Mouse (Mus musculus) skeletal muscle tissue, adult 2 months (tissue): ENCODE data around the gene Ptk6.

Source experiments
- DNase-seq: peaks from one replicate; pipeline ENCODE4 v3.0.0-alpha.2; 2012; ENCODE audit warnings: low read depth, low spot score

Ptk6 gene

DNA sequence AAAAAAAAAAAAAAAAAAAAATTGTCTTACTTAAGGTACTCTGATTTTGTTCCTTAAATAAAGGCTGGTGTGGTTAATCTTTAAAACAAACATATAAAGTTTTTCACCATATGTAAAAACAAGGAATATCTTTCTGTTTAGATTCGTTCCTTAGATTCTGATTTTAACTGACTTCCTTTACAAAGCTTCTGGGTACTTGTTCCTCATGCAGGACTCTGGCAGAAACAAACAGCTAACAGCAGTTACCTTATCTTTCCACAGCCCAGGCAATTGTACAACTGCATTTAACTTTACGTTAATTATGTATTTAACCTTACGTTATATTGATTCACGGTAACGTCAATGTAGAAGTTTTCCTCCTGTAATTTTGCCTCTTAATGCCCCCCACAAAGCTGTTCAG lies 36.1 kb downstream of the Ptk6 start:
- no peak for DNase-seq

DNA sequence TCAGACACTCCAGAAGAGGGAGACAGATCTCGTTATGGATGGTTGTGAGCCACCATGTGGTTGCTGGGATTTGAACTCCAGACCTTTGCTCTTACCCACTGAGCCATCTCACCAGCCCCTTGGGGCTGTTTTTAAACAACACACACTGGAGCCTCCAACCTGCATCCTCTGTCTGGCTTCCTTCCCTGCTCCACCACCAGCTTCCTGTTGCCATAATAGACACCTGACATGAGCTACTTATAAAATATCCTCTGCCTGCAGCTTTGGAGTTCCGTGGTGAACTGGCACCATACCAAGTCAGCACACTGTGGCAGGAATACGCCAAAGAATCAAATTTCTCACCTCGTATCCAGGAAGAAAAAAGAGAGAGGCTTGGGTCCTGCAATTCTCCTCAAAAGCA lies 41.8 kb downstream of the Ptk6 start:
- DNase-seq, result no peak

DNA sequence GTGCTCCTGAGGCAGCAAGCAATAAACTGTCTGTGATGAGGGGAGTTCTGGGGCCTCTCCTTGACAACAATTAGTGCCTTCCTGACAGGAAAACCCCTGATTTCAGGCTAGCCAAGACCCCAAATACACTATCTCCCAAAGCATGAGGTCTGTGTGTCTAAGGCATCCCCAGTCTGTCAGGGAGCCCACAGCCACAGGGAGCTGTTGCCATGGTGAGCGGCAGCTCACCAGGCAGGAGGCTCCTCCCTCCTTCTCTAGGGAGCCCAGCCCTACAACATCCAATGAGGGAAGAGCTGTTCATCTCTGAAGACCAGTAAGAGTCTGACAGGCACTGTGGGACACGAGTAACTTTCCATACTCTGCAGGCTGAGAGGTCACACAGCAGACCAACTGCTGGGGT lies 42.8 kb downstream of the Ptk6 start:
- DNase-seq, result peak; percentile 43

- peak; percentile 89 for DNase-seq
These were observed 43.5 kb downstream of the Ptk6 start for GRCm38 (mm10) chr2:181159091-181159514.

GRCm38 (mm10) chr2:181158471-181158870 lies 44.1 kb downstream of the Ptk6 start:
- DNase-seq, result no peak

DNA sequence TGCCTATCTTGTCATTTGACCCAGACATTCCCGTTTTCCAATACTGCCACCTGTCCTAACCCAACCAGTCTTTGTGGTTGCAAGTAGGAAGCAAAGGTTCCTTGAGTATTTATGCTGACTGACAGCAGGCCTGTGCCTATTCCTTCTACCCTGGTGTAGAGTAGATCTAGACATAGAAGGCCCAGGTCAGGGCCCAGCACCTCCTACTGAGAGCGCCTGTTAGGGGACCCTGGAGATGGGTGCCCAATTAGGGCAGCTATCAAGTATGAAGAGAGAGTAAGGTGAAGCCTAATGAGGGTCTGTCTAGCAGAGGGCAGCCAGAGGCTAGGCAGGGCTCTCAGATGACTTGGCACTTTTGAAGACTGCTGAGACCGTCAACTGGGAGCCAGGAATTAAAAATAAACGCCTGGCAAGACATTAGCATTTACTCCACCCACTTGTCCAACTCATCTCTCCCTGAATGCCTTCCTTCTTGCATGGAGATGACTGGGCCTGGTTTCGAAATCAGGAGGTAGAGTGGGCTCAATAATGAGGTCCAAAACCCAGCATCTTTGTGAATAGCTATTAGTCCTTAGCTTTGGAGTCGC lies 44.8 kb downstream of the Ptk6 start:
- DNase-seq, result peak; percentile 89

DNA sequence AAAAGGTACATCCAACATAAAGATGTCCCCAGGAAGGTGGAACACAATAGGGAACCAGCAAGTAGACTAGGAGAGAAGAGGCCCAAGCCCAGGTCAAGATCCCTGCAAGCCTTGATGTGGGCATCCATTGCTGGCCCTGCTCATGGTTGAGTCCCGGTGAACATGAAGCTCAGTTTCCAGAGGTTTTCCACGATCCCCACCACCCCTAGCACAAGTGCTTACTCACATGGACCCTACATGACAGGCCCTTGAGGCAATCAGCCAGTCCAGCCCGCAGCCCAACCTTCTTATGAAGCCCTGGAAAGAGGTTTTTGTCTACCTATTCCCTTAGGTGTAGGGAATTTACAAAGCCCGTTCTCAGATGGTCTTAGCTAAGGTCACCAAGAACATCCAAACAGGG lies 45.4 kb downstream of the Ptk6 start:
- DNase-seq, result no peak

- peak; percentile 68 for DNase-seq
These were observed 46.1 kb downstream of the Ptk6 start, which contains the start of gene Eef1a2 for GRCm38 (mm10) chr2:181156248-181157121. TSS of gene Eef1a2 (minus strand) at chr2:181157014.

GRCm38 (mm10) chr2:181155801-181156200 lies 46.8 kb downstream of the Ptk6 start:
- DNase-seq, result peak; percentile 89

GRCm38 (mm10) chr2:181154831-181155415 lies 47.7 kb downstream of the Ptk6 start:
- peak; percentile 65 for DNase-seq

GRCm38 (mm10) chr2:181154361-181154760 lies 48.2 kb downstream of the Ptk6 start:
- DNase-seq, result no peak

DNA sequence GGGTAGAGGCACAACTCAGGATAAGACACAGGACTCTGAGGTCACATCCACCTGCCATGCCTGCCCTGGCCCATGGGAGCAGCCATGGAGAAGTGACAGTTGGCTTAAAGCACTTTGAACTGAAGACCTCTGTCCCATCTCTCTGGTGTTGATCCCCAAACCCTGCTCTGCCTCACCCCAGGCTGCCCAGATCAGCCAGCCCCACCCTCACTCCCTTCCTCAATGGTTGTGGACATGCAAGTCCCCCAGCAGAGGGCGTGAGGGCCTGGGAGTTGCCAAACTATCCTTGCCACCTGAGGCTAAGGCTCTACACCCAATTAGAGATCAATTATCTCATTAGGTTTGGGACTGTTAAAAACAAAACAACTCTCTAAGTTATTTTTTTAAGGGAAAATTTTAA lies 48.8 kb downstream of the Ptk6 start:
- DNase-seq, result no peak

DNA sequence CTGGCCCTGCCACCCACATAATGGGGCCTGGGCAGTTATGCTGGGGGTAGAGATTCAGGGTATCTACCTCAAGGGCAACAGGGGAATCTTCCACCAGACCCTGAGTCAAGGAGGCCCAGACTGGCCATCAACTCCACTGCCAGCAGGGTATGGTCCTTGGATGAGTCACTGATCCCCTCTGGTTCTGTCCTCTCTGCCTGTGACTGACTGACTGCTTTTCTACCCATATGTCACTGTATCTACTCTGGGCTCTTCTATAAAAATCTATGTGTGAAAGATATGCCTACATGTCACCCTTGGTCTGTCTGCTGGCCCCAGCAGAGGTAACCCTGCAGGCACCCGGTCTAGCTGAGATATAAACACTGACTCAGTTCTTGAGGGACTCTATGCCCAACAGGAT lies 49.5 kb downstream of the Ptk6 start:
- DNase-seq, result no peak

DNA sequence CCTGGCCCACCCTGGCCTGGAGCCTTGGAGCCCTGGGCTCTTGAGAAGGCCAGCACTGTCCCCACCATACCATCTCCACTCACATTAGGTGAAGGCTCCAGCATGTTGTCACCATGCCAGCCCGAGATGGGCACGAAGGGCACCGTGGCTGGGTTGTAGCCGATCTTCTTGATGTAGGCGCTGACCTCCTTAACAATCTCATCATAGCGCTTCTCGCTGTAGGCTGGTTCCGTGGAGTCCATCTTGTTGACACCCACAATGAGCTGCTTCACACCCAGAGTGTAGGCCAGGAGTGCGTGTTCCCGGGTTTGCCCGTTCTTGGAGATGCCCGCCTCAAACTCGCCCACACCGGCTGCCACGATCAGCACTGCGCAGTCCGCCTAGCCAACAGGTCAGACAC lies 49.9 kb downstream of the Ptk6 start:
- no peak for DNase-seq

DNA sequence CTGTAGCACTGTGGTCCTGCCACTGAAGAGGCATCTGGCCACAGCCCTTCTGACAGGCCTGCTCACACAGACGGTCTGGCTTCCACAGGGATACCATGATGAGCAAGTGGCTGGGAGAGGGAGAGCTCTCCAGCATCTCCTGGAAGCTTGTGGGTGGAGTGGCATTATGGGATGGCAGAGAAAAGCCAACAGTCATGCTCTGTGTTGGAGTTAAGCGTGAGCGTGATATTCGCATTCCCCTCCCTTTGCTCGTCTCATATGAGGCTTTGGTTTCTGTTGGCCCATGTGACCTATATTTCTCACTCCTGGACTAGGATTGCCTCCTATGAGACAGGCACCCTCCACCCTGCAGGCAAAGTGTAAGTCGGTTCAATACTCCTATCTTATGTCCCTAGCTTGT lies 52.3 kb downstream of the Ptk6 start:
- DNase-seq, result no peak

GRCm38 (mm10) chr2:181148318-181148955 lies 54.2 kb downstream of the Ptk6 start:
- DNase-seq, result no peak

- no peak for DNase-seq
These were observed 54.9 kb downstream of the Ptk6 start for GRCm38 (mm10) chr2:181147546-181148317.

DNA sequence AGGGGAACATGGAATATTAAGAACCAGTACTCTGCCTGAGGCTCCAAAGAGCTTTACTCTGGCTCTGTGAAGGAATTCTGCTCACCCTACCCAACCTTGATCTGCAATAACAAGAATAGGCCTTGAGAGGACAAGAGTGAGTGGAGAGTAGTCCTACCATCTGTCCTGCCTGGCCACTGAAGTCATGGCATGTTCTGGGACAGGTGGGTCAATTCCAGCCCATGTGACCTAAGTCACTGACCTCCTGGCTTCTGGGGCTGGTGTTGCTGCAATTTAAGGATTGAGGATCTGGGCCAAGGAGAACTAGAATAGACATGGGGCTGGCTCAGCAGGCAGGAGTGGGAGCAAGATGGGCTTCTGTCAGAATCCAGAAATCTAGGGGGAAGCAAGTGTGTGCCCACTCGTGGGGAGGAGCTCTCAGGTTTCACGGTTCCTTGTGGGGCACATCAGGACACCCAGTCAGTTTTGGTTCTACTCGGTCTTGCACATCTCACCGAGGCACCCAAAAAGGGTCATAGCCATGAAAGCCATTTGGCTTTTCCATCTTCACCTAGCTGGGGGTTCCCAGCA lies 55.5 kb downstream of the Ptk6 start:
- DNase-seq, result peak; percentile 87

- no peak for DNase-seq
These were observed 57.9 kb downstream of the Ptk6 start for GRCm38 (mm10) chr2:181144675-181145074.
